Mouse (Mus musculus) R1 (cell line): ENCODE results near the gene Ccdc162.
"Not testable (repeated sequence)": the region's sequence is repeated elsewhere in the genome, so short reads cannot be mapped to it uniquely, and the experiment has no call there.

Experiments
- DNase-seq: peaks from one replicate; pipeline ENCODE4 v3.0.0-alpha.2; 2018; ENCODE audit warnings: low read depth, low spot score

Ccdc162 gene

GRCm38 (mm10) chr10:41697040-41697439, 19.4 kb downstream of the Ccdc162 start:
- no peak for DNase-seq

GRCm38 (mm10) chr10:41690978-41691377, 25.5 kb downstream of the Ccdc162 start:
- DNase-seq, result no peak

GRCm38 (mm10) chr10:41689941-41690887, 26.2 kb downstream of the Ccdc162 start:
- peak; percentile 87 for DNase-seq

GRCm38 (mm10) chr10:41684548-41684996, 31.9 kb downstream of the Ccdc162 start:
- DNase-seq, result peak; percentile 90

- peak; percentile 75 for DNase-seq
Observed at GRCm38 (mm10) chr10:41682546-41683393, 33.7 kb downstream of the Ccdc162 start.

- DNase-seq, result peak; percentile 72
Observed at GRCm38 (mm10) chr10:41678746-41679360, 37.6 kb downstream of the Ccdc162 start.

GRCm38 (mm10) chr10:41677396-41677795, 39.0 kb downstream of the Ccdc162 start:
- DNase-seq, result peak; percentile 41

GRCm38 (mm10) chr10:41676661-41677061, 39.8 kb downstream of the Ccdc162 start:
- no peak for DNase-seq

- no peak for DNase-seq
Observed at GRCm38 (mm10) chr10:41675842-41676571, 40.4 kb downstream of the Ccdc162 start.

GRCm38 (mm10) chr10:41675243-41675642, 41.2 kb downstream of the Ccdc162 start:
- no peak for DNase-seq

GRCm38 (mm10) chr10:41674362-41674761, 42.1 kb downstream of the Ccdc162 start:
- DNase-seq, result no peak

- DNase-seq, result peak; percentile 53
Observed at GRCm38 (mm10) chr10:41670196-41670595, 46.2 kb downstream of the Ccdc162 start.

GRCm38 (mm10) chr10:41665498-41665897, 50.9 kb downstream of the Ccdc162 start:
- DNase-seq, result no peak

- peak; percentile 65 for DNase-seq
Observed at GRCm38 (mm10) chr10:41659671-41660070, 56.8 kb downstream of the Ccdc162 start.

GRCm38 (mm10) chr10:41655684-41656083, 60.8 kb downstream of the Ccdc162 start:
- not testable (repeated sequence) for DNase-seq

- no peak for DNase-seq
Observed at GRCm38 (mm10) chr10:41652988-41653387, 63.4 kb downstream of the Ccdc162 start.

- no peak for DNase-seq
Observed at GRCm38 (mm10) chr10:41652094-41652775, 64.2 kb downstream of the Ccdc162 start.

GRCm38 (mm10) chr10:41651532-41651931, 64.9 kb downstream of the Ccdc162 start:
- DNase-seq, result no peak

GRCm38 (mm10) chr10:41649186-41649585, 67.2 kb downstream of the Ccdc162 start:
- peak; percentile 69 for DNase-seq

GRCm38 (mm10) chr10:41638776-41639175, 77.7 kb downstream of the Ccdc162 start:
- DNase-seq, result no peak
